Mouse (Mus musculus) left cerebral cortex, postnatal 25 days (tissue): ENCODE results near the gene Lrp11. TPM values are rescaled to one million over a fixed set of nuclear protein-coding genes. Genes with fewer than 3 reads are reported as not detected.

Experiments
- total RNA-seq, 2 experiments: library from RNA; stranded (reverse); gene quantifications; 2 replicates each; pipeline ENCODE4 v1.2.3; 2021

Lrp11 gene
- total RNA-seq, 2 experiments from 2014 or later, result 144 to 148 TPM

Other genes with a start within 250 kb of the Lrp11 start
- under 1 TPM; 0.16 to 0.30 TPM for gene Ulbp1, start 116.2 kb upstream of the Lrp11 start, total RNA-seq
- gene Nup43, start 77.7 kb downstream of the Lrp11 start, total RNA-seq, result 1 to 10 TPM; 4.1 to 4.2 TPM
- 100 to 1,000 TPM; 174 to 185 TPM for gene Pcmt1, start 91.3 kb downstream of the Lrp11 start, total RNA-seq
- gene Lats1, start 91.4 kb downstream of the Lrp11 start, total RNA-seq, result 10 to 100 TPM; 33.7 to 33.9 TPM
- gene Katna1, start 136.2 kb downstream of the Lrp11 start, total RNA-seq, result 10 to 100 TPM; 15.6 to 16.3 TPM
- 10 to 100 TPM; 15.8 to 19.0 TPM for gene Ginm1, start 203.0 kb downstream of the Lrp11 start, total RNA-seq
- 10 to 100 TPM; 32.9 to 33.7 TPM for gene Ppil4, start 203.1 kb downstream of the Lrp11 start, total RNA-seq
- under 1 TPM; 0.11 to 0.14 TPM for gene Zc3h12d, start 242.7 kb downstream of the Lrp11 start, total RNA-seq